Mouse (Mus musculus) splenic B cell, adult 2 months (primary cell): ENCODE data around the gene Cotl1.

Source experiments
- DNase-seq: peaks from one replicate; pipeline ENCODE4 v3.0.0-alpha.2; 2011; ENCODE audit warnings: low read depth, low spot score
- H3K27me3 ChIP-seq: 2 replicates; pipeline ENCODE4 v1.6.1; 2012; ENCODE audit warnings: mild to moderate bottlenecking, low read length, moderate library complexity, mixed read lengths; ENCODE audit not compliant: control insufficient read depth, poor library complexity, insufficient read depth, severe bottlenecking
- H3K36me3 ChIP-seq: 2 replicates; pipeline ENCODE4 v1.6.1; 2012; ENCODE audit warnings: mild to moderate bottlenecking, low read length, moderate library complexity, mixed read lengths; ENCODE audit not compliant: control insufficient read depth, poor library complexity, insufficient read depth, severe bottlenecking

The Cotl1 gene

DNA sequence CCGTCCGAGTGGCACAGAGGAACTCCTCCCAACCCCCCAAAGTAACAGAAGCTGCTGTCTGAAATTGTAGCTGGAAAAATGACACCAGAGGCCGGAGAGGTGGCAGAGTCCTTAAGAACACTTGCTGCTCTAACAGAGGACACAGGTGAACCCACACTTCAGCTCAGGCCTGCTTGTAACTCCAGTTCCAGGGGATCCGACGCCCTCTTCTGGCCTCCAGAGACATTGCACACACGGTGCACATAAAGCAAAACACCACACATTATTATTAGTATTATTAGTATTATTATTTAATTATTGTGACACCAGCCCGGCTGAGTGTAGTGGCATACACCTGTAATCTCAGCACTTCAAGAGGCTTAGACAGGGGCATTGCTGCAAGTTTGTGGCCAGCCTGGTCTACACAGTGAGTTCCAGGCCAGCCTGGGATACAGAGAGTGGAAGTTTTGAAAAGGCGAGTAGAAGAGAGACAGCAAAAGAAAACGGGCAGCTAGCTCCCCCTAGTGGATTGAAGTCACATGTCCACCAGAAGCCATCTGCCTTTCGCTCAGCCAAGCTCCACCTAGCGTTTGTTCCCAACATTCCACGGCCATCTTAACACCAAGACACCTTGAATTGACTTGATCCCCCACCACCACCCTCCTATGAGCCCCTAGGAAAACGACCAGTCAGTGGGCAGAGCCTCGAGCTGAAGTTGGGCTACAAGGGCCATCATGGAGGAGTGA lies 61.2 kb downstream of the Cotl1 start:
- peak; percentile 93 for DNase-seq
- H3K36me3 ChIP-seq = no peaks in the 10 kb centered on the region
- H3K27me3 ChIP-seq = no peaks in the 10 kb centered on the region

DNA sequence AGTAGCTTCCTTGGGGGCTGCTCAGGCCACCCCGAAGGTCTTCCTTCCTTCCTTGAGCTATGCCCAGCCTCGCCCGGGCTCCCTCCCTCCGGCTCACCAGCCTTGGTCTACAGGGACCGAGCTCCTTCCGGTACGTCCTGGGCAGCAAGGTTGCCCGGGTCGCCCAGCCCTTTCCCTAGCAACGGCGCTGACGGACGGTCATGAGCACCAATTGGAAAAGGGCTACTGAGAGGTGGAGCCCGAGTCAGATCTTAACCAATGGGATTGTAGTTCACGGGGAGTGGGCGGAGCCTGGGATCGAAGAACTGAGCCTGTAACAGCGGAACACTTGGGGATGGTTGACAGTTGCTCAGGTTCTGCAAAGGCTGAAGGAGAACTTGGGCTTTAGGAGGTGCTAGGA lies 62.1 kb downstream of the Cotl1 start, which contains the start of gene Tldc1:
TSS of gene Tldc1 (minus strand) at position 154 of the 400 bp plus-strand sequence.
- Histone ChIP-seq H3K36me3 (no peaks in the 10 kb centered on the region), H3K27me3 (no peaks in the 10 kb centered on the region)
- peak; percentile 99 for DNase-seq

DNA sequence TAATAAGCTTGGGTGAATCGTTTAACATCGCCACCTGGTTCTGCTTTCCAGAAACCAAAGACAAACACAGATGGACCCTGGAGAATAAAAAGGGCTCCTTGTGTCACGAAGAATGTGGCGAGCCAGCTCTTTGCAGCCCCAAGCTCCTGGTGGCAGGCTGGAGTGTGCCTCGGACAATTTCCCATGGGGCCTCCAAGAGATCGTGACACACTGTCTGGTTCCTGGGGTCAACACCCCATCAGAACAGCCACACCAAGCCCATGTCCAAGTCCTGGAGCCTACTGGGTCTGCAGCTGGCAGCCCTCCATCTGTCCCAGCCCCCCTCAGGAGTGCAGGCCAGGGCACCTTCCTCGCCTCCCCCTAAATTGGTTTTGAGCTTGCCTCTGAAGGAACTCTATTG lies 62.6 kb downstream of the Cotl1 start:
- DNase-seq = peak; percentile 38
- Histone ChIP-seq H3K27me3 (no peaks in the 10 kb centered on the region), H3K36me3 (no peaks in the 10 kb centered on the region)

DNA sequence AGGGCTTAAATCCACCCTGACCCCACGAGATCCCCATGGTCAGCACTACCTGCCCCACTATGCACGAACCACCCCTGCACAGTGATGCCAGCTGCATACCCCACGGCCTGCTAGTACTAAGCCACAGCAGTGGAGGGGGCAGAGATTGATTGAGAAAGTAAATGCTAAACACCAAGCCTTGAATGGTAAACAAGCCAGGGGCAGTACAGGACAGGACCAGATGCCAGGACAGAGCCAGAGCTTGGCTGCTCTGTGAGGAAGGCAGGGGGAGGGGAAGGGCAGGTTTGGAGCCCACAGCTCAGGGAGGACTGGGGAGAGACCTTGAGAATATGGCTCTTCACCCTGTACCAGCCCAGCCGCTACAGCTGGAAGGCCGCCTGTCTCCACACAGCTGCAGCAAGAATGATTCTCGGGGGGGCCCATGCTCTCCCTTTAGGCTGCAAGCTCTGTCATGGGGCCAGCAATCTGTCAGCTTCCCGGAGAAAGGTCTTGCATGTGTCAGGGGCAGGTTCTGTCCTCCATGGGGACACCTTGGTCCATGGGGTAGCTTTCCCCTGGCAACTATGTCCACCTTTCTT lies 63.6 kb downstream of the Cotl1 start:
- DNase-seq = no peak
- no peaks in the 10 kb centered on the region for H3K27me3 ChIP-seq

DNA sequence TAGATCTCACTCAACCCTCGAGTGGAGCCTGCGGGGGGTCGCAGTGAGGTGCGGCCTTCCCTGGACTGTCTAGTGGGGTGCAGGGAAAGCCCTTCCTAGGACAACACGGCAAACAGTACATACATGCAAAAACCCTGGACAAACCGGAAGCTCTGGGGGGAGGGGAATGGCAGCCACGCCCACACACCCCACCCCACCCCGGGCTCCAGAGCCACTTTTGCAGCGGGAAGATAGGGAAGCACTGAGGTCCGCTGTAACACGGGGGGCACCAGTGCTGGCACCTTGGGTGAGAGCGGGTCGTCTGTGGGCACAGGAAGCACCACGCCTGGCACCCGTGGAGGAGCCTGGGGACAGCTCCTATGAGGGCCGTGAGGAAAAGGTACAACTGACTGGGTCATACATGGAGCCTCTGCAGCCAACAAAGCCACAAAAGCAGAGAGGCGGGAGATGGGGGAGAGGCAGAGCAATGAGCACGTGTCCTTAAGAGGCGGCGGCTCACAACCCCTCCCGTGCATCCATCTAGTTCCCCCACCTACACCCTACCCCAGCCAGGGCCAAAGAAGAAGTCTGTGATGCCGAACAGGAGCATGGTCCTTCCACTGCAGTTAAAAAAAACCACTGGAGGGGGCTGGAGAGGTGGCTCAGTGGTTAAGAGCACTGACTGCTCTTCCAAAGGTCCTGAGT lies 74.4 kb downstream of the Cotl1 start:
- DNase-seq = no peak
- Histone ChIP-seq H3K36me3 (no peaks in the 10 kb centered on the region; the same call in 1 of the 2 replicates), H3K27me3 (no peaks in the 10 kb centered on the region)

More for the DNA sequence above, 63.6 kb downstream of the Cotl1 start:
- H3K36me3 ChIP-seq = no peaks in the 10 kb centered on the region

DNA sequence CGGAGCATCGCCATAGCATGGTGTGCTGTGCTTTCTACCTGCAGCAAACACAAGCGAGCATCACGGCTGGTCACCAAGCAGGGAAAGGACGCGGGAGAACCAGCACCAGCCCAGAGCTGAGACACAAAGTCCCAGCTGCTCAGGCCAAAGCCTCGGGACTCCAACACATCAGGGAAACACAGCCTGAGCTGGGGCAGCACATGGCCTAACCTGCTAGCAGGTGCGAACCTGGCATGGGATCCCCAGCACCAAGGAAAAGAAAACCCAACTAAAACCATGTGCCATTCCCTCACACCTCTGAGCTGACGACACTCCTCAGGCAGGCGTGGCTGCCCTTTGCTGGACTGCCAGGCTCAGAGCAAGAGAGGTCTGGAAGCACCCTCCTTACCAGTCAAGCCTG lies 75.0 kb downstream of the Cotl1 start:
- no peak for DNase-seq
- Histone ChIP-seq H3K27me3 (no peaks in the 10 kb centered on the region), H3K36me3 (no peaks in the 10 kb centered on the region; the same call in 1 of the 2 replicates)

DNA sequence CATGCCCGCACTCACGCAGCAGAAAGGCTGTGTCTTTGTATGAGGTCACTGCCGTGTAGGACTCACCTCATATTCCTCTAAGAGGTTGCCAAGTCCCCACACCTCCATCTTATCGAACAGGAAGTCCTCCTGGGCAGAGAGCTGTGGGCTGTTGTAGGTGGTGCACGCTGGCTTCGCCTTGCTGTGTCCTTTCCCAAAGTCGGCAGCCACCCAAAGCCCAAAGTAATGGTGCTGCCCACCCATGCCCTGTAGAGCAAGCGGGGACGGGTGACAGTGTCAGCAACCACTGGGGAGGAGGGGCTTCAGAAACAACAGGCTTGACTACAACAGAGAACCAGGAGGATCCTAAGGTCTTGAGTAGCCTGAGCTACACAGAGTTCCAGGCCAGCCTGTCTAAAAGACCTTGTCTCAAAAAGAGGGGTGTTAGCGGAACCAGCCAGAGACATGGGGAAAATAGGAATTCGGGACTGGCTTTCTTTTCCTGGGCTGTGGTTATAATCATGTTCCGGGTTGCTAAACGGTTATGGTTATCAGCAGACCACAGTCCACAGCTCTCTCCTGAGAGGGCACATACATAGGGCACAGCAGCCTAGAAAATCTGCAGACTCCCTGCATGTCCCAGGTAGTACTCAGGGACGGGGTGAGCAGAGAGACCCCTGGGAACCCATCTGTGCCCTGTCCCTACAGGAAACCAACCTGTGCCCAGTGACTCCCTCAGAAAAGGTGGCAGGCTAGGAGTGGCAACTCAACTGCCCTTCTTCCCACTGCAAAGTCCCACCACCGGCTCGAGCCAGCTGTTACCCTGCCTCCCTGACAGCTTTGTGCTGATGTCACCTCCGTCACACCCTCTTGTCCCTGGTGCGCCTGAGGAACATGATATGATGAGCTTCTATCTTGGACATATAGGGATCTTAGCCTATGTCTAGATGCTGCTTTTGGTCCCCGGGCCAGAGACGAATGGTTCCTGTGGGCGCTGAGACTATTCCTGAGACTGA lies 77.8 kb downstream of the Cotl1 start:
- no peak for DNase-seq
- no peaks in the 10 kb centered on the region; the same call in 1 of the 2 replicates for H3K36me3 ChIP-seq
- no peaks in the 10 kb centered on the region for H3K27me3 ChIP-seq

DNA sequence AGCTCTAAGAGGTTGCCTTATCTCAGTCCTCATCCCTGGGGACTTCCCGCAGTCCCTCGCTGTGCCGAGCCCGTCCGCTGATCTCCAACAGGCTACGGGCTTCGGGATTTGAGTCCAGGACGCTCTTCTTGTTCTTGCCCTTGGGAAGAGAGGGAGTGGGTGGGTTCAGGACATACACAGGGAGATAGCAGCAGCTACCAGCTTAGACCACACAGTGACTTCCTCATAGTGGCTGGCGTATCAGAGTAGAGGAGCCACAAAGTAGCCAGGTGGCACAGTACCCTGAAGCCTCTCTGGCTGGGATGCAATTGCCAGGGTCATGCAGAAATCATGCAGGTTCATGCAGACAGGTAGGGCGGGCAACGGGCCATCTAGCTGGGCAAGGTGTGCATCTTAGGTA lies 78.7 kb downstream of the Cotl1 start:
- Histone ChIP-seq H3K27me3 (no peaks in the 10 kb centered on the region), H3K36me3 (no peaks in the 10 kb centered on the region; the same call in 1 of the 2 replicates)
- no peak for DNase-seq
